In the genomic region with DNA sequence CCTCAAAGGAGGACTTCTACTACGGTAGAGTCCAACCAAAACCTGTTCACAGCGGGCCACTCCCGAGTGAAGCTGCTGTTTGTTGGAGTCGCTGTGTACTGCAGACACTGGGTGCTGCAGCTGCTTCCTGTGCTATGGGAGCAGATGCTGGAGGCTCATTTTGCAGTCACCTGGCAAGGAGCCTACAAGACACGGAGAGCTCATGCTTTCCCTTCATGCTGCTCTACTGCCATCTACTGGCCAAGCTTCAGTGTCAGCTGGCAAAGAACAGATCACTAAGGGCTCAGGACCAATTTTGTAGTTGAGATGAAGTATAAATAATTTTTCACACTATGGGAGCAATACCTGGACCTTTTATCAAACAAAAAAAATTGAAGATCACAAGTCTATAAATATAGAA, we compare ENCODE assay signal across 8 mouse cellular contexts. TPM values are rescaled to one million over a fixed set of nuclear protein-coding genes. Genes with fewer than 3 reads are reported as not detected.
DNase-seq lines count a peak whose midpoint lies in the region; ATAC-seq lines count a peak whose summit lies in the region.
"Not testable (repeated sequence)": the region's sequence is repeated elsewhere in the genome, so short reads cannot be mapped to it uniquely, and the experiment has no call there.

No protein-coding gene starts in this region.

- not testable (repeated sequence) for H3K27ac ChIP-seq in intestine, embryonic 14.5 days (ENCODE audit: low read depth)

- H3K4me1 ChIP-seq in intestine, embryonic 14.5 days (replicated peaks; ENCODE audit: control insufficient read depth, insufficient read depth, low read length) = not testable (repeated sequence)

- not testable (repeated sequence) for H3K9ac ChIP-seq in intestine, embryonic 14.5 days (ENCODE audit: low read length)

- not testable (repeated sequence) for H3K4me3 ChIP-seq in intestine, embryonic 14.5 days (ENCODE audit: low read depth, low read length)

- not testable (repeated sequence) for H3K9me3 ChIP-seq in intestine, embryonic 14.5 days (ENCODE audit: control insufficient read depth, low read length)

- H3K36me3 ChIP-seq in intestine, embryonic 14.5 days (ENCODE audit: control insufficient read depth, insufficient read depth, low read length) = not testable (repeated sequence)

- not testable (repeated sequence) for H3K27me3 ChIP-seq in intestine, embryonic 14.5 days (replicated peaks; ENCODE audit: control insufficient read depth, insufficient read depth, low read length)

- peak; percentile 86 for DNase-seq in ZHBTc4 (ENCODE audit: low read depth, low spot score)
- peak; percentile 80 for DNase-seq in embryo, embryonic 10 days (ENCODE audit: low spot score)
- DNase-seq in gastrocnemius, postnatal 10 days = peak; percentile 87
- peak; percentile 83 for DNase-seq in intestine, embryonic 14.5 days (ENCODE audit: low spot score)
- peak; percentile 47 to 88 for DNase-seq in left cerebral cortex, adult 8-10 months (ENCODE audit: low spot score in 2 of 2)
- peak; percentile 77 to 84 for DNase-seq in lung, postnatal 4 days
- DNase-seq in right cerebral cortex, adult 2 months (ENCODE audit: low spot score in 2 of 2) = peak; percentile 89 to 90
- DNase-seq in urinary bladder, adult 18-20 months (ENCODE audit: low spot score in 2 of 2) = peak; percentile 34 to 75

- not testable (repeated sequence) for H3K4me2 ChIP-seq in intestine, embryonic 14.5 days (ENCODE audit: low read length)

- ATAC-seq in intestine, embryonic 14.5 days (replicated peaks; ENCODE audit: low FRiP score, low TSS enrichment, low read depth) = not testable (repeated sequence)

- WGBS in intestine, embryonic 14.5 days = 13% methylated on average over 5 of the region's 5 CpGs

RNA-seq across cellular contexts. Expression of a gene that starts 10.9 kb away (rescaled TPM):
- total RNA-seq in gastrocnemius, postnatal 10 days (2021) = 10 to 100 TPM; 15.0 to 19.2 TPM
- 40.0 and 41.9 TPM in 2 replicates for polyA plus RNA-seq in intestine, embryonic 14.5 days (2014; fragmentation: Nextera tagmentation; extraction: Ambion mirVana)
- 10 to 100 TPM; 23.1 to 26.2 (median 24.2) TPM for total RNA-seq in left cerebral cortex, adult 8-10 months (2022)

RNA-seq across cellular contexts. Expression of a gene that starts 14.0 kb away (rescaled TPM):
- total RNA-seq in gastrocnemius, postnatal 10 days (2021) = not detected
- polyA plus RNA-seq in intestine, embryonic 14.5 days (2014; fragmentation: Nextera tagmentation; extraction: Ambion mirVana) = not detected in 2 replicates
- total RNA-seq in left cerebral cortex, adult 8-10 months (2022) = not detected

RNA-seq across cellular contexts. Expression of a gene that starts 41.0 kb away (rescaled TPM):
- not detected for total RNA-seq in gastrocnemius, postnatal 10 days (2021)
- 1.2 and 1.3 TPM in 2 replicates for polyA plus RNA-seq in intestine, embryonic 14.5 days (2014; fragmentation: Nextera tagmentation; extraction: Ambion mirVana)
- under 1 TPM in 1 of 4 experiments, not detected in 3; 0.19 TPM for total RNA-seq in left cerebral cortex, adult 8-10 months (2022)

RNA-seq across cellular contexts. Expression of a gene that starts 43.4 kb away (rescaled TPM):
- total RNA-seq in gastrocnemius, postnatal 10 days (2021) = 1 to 10 TPM in 1 of 2 experiments, not detected in 1; 1.7 TPM
- 0.97 and 1.6 TPM in 2 replicates for polyA plus RNA-seq in intestine, embryonic 14.5 days (2014; fragmentation: Nextera tagmentation; extraction: Ambion mirVana)
- not detected for total RNA-seq in left cerebral cortex, adult 8-10 months (2022)

RNA-seq across cellular contexts. Expression of a gene that starts 53.3 kb away (rescaled TPM):
- not detected for total RNA-seq in gastrocnemius, postnatal 10 days (2021)
- not detected in 2 replicates for polyA plus RNA-seq in intestine, embryonic 14.5 days (2014; fragmentation: Nextera tagmentation; extraction: Ambion mirVana)
- total RNA-seq in left cerebral cortex, adult 8-10 months (2022) = not detected
